Mouse (Mus musculus) brain, embryonic 18.5 days (tissue): ENCODE measurements around the gene Pigl.
A peak's percentile ranks its signal among the peaks of the same experiment; 100 is the strongest.

Experiments
- DNase-seq: peaks from one replicate; pipeline ENCODE4 v3.0.0-alpha.2; 2012; ENCODE audit warnings: low read depth, low spot score

Gene Pigl

DNA sequence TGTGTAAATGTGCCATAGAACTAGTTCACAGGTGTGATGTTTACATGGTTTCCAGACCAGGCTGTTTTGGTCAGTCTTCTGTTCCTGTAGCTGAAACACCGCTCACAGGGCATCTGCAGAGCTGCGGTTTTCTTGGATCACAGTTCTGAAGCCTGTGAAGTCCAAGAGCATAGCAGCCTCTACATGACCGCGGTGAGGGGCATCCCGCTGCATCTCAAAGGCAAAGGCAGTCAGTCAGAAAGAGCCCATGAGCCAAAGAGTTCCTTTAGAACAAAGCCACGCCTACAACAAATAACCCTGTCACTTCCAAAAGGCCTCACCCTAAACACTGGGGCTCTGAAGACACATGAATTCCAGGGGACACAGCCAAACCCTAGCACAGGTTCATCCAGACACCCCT, 55.1 kb downstream of the Pigl start:
- DNase-seq = no peak

DNA sequence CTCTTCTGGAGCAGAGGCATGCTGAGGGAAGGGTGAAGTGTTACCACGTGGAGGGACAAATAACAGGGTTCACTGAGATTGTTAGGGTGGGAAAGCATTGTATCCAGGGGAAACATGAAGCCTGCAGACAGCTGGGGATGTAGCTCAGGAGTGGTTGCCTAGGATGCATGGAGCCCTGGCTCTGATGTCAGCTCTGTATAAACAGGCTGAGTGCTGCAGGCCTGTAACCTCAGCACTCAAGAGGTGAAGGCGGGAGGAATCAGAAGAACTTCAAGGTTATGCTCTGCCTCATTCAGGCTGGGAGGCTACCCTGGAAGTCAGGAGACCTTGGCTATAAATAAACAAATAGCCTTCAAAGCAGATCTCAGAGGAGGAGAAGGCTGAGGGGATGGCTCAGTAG, 60.7 kb downstream of the Pigl start:
- no peak for DNase-seq

DNA sequence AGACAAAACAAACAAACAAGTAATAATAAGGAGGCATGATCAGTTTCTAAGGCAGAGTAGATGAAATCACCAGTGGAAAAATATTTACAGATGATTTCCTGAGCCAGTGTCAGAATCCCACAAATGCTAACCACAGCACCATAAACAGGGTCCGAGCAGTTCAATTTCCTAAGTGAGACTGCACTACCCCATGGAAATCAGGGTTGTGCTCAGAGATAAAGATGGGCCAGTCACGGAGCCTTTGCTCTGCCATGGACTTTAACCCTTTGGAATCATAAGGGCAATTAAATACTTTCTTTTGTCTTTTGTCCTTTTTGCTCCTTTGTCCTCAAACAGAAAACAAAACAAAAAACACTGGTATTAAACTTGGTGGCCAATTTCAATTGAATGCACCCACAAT, 64.0 kb downstream of the Pigl start:
- no peak for DNase-seq

DNA sequence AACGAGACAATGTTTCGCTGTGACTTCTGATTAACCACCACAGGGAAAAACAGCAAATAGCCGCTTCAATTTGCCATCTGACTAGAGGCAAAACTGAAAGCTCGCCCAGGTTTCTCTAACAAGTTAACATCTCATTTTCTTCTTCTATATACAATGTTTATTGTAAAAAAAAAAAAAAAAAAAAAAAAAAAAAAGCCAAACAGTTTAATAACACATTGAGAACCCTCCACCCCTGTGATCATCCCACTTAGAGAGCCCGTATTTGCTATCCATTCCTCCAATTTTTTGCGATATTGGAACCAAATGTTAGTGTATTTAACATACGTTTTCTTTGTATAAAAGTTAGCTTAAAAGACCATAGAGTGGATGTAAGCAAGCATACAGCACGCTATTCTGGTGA, 78.8 kb downstream of the Pigl start:
- DNase-seq = no peak

DNA sequence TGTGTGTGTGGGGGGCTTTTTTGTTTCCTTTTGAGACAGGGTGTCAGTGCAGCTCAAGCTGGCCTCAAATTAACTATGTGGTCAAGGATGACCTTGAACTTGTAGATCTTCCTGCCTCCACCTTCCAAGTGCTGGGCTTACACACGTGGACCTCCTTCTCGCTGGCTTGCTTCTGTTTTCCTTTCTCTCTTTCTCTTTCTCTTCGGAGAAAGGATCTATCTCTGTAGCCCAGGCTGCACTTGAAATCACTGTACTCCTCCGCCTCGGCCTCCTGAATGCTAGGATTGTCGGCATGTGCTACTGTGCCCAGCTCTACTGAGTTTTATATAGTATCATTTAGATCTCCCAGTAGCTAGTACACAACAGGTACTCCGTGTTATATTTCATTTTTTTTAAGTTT, 79.3 kb downstream of the Pigl start:
- DNase-seq = no peak

DNA sequence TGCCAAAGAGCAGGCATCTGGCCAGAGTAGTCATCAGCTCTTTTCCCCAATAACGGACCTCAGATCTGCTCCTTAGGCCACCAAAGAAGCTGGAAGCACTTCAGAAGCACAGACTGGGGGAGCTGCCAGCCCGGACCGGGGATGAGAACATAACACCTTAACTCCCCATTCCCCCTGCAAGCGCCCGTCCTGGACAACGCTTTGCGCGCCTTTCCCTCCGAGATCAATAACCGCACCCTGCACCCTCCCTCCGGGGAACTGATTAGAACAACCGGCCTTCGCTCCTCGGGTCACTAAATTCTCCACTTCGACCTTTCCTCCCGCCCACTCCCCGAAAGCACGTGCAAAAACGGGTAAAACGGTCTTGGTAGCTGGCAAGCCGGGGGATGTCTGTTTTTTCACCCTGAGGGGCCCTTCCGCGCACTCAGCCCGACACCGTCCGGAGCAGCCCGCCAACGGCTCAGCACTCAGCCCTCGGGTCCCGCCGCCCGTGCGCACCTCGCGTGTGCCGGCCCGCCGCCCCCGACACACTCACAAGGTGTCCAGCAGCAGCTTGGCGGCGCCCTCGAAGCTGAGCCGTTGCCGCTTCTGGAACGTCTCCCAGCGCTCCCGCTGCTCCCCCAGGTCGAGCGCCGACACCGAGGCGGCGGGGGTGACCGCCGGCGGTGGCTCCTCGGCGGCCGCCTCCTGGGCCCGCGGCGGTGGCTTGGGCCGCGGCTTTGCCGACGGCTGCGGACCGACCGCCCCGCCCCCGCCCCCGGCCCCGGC, 80.2 kb downstream of the Pigl start:
- DNase-seq = no peak

DNA sequence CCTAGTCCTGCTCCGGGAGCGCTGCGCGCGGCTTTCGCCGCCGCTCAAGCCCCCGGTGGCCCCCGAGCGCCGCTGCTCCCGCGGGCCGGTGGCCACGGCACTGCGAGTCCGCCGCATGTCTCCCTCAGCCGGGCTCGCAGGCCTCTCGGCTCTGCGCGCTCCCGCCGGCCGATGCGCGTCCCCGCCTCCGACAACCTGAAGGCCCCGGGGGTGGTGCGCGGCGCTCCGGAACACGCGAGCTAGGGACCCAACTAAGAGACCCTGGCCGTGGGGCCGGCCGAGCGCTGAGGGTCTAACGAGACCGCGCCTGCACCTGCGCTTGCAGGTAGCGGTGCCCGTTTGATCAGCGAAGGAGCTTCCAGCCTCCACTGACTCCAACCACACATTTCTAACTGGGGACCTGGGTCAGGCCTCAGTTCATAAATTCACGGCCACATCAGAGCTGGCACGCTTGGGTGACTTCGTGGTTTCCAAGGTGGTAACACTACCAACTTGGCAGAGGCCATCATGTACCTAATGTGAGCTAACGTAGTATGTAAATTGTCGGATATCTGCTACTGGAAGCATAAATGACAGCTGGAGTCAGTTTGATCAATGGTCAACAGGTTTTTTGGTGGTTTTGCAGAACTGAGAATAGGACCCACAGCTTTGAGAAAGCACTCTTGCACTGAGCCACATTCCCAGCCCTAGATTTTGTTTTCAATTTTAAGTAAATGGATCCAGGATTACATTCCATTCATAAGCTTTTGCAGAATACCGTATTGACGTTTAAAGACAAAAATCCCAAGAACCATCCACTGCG, 81.0 kb downstream of the Pigl start, which contains the start of gene Cenpv:
TSS of gene Cenpv (minus strand) at position 173 of the 802 bp plus-strand sequence.
- peak; percentile 42 for DNase-seq

DNA sequence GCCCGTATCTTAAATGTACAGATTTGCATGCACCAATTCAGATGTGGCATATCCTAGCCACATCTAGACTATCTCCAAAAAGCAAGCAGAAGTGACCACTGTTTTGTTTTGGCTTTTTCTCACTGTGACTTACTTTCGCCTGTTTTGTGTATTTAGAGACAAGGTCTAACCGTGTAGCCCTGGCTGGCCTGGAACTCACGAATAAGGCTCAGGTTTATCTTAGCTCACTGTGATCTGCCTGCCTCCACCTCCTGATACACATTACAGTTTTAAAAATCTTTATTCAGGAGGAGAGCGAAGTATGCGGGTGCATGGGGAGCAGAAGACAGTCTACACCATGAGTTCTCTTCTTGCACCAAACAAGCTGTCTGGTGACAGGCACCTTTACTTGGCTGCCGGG, 81.9 kb downstream of the Pigl start:
- no peak for DNase-seq

DNA sequence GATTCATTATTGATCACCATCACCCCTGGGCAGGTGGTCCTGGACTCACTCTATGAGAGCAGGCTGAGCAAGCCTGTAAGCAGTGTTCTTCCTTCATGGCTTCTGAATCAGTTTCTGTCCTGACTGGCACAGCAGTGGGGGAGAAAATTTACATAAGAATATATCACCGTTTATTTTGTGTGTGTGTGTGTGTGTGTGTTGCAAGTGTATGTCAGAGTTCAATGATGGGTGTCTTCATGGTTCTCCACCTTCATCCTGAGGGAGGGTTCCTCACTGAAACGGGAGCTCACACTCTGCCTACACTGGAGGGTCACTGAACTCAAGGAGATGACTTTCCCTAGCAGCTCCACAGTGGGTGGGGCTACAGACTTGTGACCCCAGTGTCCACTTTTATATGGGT, 82.7 kb downstream of the Pigl start:
- DNase-seq = no peak

DNA sequence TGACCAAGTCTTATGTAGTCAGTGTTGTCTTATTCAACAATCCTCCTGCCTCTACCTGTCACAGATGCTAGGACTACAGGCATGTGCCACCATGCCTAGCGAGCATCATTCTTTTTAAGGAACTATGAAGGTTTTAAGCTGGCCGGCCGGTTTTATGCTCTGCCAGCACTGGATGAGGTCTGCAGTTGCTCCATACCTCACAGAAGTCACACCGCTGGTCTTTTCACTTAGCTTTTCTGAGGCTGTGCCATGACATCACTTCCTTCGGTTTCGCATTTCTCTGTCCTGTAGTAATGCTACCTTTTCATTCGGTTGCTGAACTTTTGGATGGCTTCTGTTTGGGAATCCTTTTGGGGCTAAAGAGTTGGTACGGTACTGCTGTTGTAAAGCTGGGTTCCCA, 83.3 kb downstream of the Pigl start:
- DNase-seq = no peak

DNA sequence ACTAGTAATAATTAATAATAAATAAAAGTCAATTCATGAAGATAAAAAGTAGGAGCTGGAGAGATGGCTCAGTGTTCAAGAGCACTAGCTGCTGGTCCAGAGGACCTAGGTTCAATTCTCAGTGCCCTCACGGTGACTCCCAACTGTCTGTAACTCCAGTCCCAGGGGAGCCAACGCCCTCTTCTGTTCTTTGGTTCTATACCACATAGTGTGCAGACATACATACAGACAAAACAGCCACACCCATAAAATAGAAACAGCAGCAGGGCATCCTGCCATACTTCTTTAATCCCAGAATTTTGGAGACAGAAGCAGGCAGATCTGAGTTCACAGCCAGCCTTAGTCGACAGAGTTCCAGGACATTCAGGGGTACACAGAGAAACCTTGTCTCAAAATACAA, 85.7 kb downstream of the Pigl start:
- no peak for DNase-seq

DNA sequence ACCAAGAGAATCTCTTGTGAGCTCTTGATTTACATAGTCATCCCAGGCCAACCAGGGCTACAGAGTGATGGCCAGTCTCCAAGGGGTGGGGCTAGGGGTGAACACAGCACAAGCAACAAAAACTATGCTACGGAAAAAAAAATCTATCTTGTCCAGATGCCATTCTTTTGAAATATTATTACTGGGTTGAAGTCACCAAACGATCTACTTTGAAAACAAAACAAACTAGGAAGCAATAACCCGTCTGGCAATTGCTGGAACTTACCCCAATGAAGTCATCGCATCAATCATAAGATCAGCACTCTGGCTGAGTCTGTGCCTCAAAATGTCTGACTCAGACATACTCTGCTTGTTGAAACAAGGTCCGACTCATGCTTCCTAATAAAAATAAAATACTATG, 91.5 kb downstream of the Pigl start:
- peak; percentile 24 for DNase-seq

DNA sequence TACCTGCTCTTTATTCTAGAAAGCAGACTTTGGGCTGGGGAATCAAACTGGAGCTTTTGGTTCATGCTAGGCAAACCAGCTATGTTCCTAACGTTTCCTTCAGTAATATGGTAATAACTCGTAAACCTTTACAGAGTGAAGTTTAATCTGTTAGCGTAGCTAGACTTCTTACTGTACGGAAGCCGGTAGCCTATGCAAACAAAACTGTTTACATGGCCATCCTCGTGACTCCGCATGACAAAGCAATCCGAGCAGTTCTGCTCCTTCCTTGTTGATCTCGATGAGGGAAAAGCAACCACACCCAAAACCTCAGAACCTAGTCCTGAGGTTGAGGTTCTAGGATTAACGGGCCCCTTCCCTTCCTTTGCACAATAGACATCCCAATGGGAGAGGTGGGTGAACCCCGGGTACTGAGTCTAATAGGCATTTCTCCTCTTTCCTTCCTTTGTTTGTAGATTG, 92.0 kb downstream of the Pigl start:
- DNase-seq = peak; percentile 39

DNA sequence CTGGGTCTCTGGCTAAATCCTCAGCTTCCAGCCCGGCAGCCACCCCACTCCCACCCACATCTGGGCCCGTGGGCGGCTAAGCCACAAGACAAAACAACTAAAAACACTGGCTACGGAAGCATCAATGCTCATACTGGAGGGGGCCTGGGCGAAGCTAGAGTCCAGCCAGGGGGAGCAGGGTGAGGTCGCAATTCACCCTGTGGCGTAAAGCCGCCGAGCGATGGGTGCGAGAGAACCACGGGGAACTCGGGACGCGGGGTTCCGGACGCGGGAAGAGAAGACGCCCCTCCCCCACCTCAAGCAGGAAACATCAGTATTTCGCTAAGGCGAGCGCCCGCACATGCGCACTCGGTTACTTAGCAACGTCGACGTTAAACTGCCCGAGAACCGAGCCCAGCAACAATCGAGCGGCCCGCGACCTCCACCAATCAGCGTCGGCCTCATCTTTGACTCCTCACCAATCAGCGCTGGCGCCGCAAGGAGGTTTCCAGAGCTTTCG, 92.5 kb downstream of the Pigl start, which contains the start of gene Ubb:
TSS of gene Ubb (plus strand) at position 445 of the 499 bp plus-strand sequence.
- DNase-seq = peak; percentile 99

DNA sequence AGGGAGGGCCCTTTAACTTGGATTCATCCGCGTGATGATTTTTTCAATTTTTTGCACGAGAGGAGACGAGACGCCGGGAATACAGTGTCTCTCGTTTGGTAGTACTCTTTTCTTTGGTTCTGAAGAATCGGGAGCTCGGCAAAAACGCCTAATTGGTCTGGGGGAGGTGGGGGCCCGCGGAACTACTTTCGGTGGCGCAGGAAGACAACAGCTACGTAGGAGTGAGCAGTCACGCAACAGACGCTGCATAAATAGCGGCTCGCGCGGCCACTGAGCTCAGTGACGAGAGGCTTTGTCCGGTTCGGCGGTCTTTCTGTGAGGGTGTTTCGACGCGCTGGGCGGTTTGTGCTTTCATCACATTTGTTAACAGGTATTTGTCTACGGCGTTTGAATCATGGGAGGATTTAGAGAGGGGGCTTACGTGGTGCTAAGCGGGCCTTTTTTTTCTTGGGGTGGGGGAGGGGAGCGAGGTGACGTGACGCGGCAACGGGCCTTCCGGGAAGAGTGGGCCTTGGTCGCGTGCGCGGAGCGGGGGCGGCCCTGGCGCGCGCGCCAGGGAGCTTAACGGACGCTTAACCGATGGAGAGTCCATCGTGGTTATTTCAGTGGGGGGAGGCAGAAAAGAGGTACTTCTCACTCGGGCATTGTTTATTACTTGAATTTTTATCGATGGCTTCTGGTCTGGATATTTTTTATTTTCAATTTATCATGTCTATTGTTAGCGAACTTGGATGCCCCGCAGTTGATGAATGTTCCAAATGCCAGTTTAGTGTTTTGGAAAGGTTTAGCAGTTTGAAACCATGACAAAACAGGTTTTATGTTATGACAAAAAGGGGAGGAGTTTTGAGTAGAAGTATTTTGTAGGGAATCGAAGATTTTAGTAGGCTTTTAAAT, 93.2 kb downstream of the Pigl start:
- DNase-seq = no peak

DNA sequence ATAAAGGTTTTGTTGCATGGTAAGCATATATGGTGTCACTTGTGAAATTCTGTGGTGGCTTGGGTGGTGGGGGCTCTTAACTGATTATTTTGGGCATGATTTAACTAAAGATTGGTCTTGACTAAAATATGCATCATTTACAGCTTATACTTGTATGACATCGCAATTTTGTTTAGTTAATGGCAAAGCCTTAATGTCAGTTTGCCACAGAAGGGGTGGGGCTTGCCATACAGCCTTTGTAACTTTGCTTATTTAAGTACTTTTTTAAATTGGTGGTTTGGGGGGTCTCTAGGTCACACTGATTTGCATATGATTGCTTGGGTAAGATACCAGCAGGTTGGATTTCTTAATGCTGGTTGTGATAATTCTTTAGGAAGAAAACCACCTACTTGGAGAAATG, 94.9 kb downstream of the Pigl start:
- no peak for DNase-seq

DNA sequence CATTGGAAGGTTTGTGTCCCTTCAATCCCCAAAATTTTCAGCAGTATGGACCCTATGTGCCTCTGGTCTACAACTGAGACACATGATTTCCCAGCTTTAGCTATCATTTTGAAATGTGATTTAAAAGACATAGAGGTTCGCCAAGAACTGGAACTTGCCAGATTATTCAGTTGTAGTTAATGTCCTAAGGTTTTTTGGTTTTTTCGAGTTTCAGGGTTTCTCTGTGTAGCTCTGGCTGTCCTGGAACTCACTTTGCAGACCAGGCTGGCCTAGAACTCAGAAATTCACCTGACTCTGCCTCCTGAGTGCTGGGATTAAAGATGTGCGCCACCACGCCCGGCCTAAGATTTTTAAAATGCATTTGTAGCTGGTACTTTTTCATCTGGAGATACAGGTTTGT, 95.4 kb downstream of the Pigl start:
- no peak for DNase-seq

DNA sequence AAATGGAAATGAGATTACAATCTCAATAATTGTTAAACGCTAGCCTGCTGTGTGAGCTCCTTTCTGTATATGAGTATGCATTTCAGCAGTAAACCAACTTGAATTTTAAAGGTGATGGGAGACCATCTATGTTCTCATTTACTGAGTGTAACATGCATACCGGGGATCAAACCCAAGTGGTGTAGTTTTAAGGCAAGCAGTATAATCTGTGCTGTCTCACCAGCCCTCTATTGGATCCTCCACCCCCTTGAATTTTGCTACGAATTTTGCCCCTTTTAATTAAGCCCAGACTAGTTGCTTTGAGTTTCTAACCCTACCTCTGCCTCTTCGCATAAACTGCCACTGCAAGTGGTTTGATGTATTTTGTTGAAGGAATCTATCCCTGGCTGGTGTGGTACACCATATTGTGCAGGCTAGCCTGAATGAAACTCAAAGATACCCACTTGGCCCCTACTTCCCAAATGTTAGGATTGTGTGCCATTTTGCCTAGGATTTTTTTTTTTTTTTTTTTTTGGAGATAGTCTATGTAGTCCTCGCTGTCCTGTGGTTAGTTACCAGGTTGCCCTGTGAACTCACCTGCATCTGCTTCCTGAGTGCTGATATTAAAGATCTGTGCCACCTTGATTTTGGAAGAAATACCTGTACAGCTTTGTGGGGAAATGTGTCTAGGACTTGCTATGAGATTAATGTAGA, 96.0 kb downstream of the Pigl start:
- no peak for DNase-seq

DNA sequence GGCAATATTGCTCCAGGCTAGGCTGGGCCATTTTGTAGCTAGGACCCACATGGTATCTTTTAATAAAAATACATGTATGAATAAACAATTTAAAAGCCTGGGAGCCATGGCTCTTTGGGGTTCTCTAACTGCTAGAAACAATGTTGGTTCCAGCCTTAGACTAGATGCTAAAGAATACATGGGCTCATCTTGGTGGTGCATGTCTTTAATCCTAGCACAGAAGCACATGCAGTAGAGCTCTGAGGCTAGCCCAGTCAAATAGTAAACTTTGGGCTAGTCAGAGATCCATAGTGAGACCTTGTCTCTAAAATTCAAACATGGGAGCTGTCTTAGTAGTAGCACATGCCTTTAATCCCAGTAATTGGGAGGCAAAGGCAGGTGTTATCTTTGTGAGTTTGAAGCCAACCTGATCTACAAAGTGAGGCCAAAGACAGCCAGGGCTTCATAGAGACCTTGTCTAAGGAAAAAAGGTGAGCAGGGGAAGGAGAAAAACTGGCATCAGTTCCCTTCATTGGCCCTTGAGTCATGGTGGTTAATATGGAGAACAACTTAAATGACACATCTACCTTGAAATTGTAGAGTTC, 96.8 kb downstream of the Pigl start:
- DNase-seq = no peak

DNA sequence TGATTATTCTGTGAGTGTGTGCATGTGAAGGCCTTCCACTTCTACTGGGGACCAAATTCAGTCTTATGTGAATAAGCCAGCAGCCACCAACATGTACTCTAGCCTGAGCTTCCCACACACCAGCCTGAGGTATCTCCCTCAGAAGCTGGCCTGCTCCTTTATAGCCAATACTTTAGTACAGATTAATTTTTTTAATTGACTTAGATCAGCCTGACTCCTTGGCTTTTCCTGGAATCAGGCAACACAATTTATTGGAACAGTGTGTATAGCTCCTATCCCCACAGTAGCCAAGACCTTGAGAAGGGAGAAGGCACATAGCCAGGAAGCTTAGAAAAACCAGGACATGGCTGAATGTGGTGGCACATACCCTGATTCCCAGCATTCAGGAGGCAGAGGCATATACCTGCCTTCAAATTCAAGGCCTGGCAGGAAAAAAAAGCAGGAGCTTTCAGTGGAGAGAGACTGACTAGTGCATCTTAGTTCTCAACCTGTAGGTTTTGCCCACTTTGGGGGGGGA, 97.7 kb downstream of the Pigl start:
- DNase-seq = no peak
